Mouse (Mus musculus): ENCODE results near the gene Piga. TPM values are rescaled to one million over a fixed set of nuclear protein-coding genes. Genes with fewer than 3 reads are reported as not detected.

Piga gene
- polyA plus RNA-seq, 1 experiment, result 3.2 TPM

DNA sequence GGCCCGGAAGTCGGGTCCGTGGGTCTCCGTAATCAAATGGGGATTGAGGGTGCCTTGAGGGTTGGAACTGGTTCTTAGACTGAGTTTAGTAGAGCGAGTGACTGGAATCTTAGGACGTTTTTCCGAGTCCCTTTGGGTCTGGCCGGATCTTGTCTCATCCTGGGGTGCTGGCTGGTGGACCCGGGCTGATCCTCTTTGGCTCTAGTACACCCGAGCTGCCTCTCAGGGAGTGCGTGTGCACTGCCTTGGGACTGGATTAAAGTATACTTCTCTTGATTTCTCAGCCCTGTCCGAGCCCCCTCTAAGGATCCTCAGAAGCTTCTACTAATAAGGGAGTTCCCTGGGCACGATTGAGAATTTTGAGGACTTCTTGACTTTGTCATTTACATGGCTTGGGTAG lies 368 bp downstream of the Piga start:
- H3K27me3 ChIP-seq (ENCODE audit: control insufficient read depth, insufficient read depth, low read length), result no peaks in the 10 kb centered on the region
- H3K4me1 ChIP-seq (ENCODE audit: control insufficient read depth, insufficient read depth, insufficient read length, low read length), result no peaks in the 10 kb centered on the region
- peak overlapping the region; percentile 27 for H3K27ac ChIP-seq (ENCODE audit: insufficient read depth, low read depth, low read length)
- peaks cover 9% of the 10 kb centered on the region for H3K36me3 ChIP-seq (ENCODE audit: control insufficient read depth, insufficient read depth, low read length)
- 9% methylated on average over 13 of the region's 13 CpGs for WGBS
- H3K4me3 ChIP-seq (ENCODE audit: low read depth, low read length), result peak overlapping the region; percentile 88
- no peak for TF ChIP-seq CTCF (IDR thresholded peaks at IDR 0.05; ENCODE audit: extremely low read depth, insufficient read length, insufficient replicate concordance, low read depth, low read length)
- TF ChIP-seq POLR2A (IDR thresholded peaks at IDR 0.05; ENCODE audit: low read depth, low read length), result no peak

DNA sequence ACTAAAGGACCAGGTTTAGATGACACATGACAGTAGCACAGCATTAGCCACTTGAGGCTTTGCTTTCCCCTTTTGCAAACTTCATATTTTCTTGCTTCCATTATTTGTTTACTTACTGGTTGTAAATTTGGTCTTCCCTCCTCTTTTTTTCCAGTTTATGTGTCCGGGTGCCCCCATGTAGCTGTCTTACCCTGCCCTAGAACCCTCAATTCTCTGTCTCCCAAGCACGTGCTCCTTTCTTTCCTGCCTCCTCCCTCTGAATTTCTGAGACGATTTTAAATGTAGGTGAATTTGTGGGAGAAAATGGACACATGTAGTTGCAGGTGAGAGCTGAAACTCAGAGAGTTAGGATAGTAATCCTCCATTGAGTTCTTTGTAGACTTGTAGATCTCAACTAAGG lies 931 bp downstream of the Piga start:
- Histone ChIP-seq H3K27me3 (ENCODE audit: control insufficient read depth, insufficient read depth, low read length) (no peaks in the 10 kb centered on the region), H3K4me3 (ENCODE audit: low read depth, low read length) (no peak overlapping the region), H3K27ac (ENCODE audit: insufficient read depth, low read depth, low read length) (no peak overlapping the region), H3K36me3 (ENCODE audit: control insufficient read depth, insufficient read depth, low read length) (peaks cover 10% of the 10 kb centered on the region), H3K4me1 (ENCODE audit: control insufficient read depth, insufficient read depth, insufficient read length, low read length) (no peaks in the 10 kb centered on the region)
- WGBS, result 22% methylated on average over 3 of the region's 3 CpGs
- TF ChIP-seq CTCF (IDR thresholded peaks at IDR 0.05; ENCODE audit: extremely low read depth, insufficient read length, insufficient replicate concordance, low read depth, low read length), result no peak
- TF ChIP-seq POLR2A (IDR thresholded peaks at IDR 0.05; ENCODE audit: low read depth, low read length), result no peak

- H3K4me3 ChIP-seq (ENCODE audit: low read depth, low read length), result no peak overlapping the region
These were observed 5.2 kb downstream of the Piga start for GRCm38 (mm10) chrX:164424821-164425220.

GRCm38 (mm10) chrX:164427295-164427694 lies 7.7 kb downstream of the Piga start:
- H3K27ac ChIP-seq (ENCODE audit: insufficient read depth, low read depth, low read length), result 0 out of 2 replicates have a peak overlapping the region, but pooled peaks have one; percentile 32
- no peak overlapping the region for H3K4me3 ChIP-seq (ENCODE audit: low read depth, low read length)
- WGBS, result 40% methylated on average over 4 of the region's 4 CpGs
- H3K27me3 ChIP-seq (ENCODE audit: control insufficient read depth, insufficient read depth, low read length), result no peaks in the 10 kb centered on the region
- H3K4me1 ChIP-seq (ENCODE audit: control insufficient read depth, insufficient read depth, insufficient read length, low read length), result peaks cover 5% of the 10 kb centered on the region; the same call in 1 of the 2 replicates
- TF ChIP-seq CTCF (IDR thresholded peaks at IDR 0.05; ENCODE audit: extremely low read depth, insufficient read length, insufficient replicate concordance, low read depth, low read length) (no peak), POLR2A (IDR thresholded peaks at IDR 0.05; ENCODE audit: low read depth, low read length) (no peak)
- peaks cover 24% of the 10 kb centered on the region for H3K36me3 ChIP-seq (ENCODE audit: control insufficient read depth, insufficient read depth, low read length)

More at GRCm38 (mm10) chrX:164424821-164425220, 5.2 kb downstream of the Piga start:
- no peaks in the 10 kb centered on the region for H3K27me3 ChIP-seq (ENCODE audit: control insufficient read depth, insufficient read depth, low read length)
- no peaks in the 10 kb centered on the region for H3K4me1 ChIP-seq (ENCODE audit: control insufficient read depth, insufficient read depth, insufficient read length, low read length)
- no peak overlapping the region for H3K27ac ChIP-seq (ENCODE audit: insufficient read depth, low read depth, low read length)
- TF ChIP-seq CTCF (IDR thresholded peaks at IDR 0.05; ENCODE audit: extremely low read depth, insufficient read length, insufficient replicate concordance, low read depth, low read length) (no peak), POLR2A (IDR thresholded peaks at IDR 0.05; ENCODE audit: low read depth, low read length) (no peak)
- WGBS, result 87% methylated on average over 1 of the region's 1 CpGs
- H3K36me3 ChIP-seq (ENCODE audit: control insufficient read depth, insufficient read depth, low read length), result peaks cover 14% of the 10 kb centered on the region

DNA sequence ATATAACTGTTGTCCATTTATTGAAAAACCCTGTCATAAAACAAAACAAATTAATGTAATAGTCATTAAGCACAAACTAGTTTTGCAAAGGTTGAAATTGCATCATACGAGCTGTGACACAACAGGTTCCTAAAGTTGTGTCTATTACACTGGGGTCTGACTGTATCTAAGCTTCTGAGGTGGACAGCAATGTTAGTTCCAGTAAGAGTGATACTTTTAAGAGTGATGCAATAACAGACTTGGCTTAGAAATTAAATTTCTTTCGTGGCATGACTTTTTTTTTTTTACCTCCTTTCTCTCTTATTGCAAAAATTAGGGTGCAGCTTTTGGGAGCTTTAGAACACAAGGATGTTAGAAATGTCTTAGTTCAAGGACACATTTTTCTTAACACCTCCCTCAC lies 8.6 kb downstream of the Piga start:
- Histone ChIP-seq H3K27me3 (ENCODE audit: control insufficient read depth, insufficient read depth, low read length) (no peaks in the 10 kb centered on the region), H3K36me3 (ENCODE audit: control insufficient read depth, insufficient read depth, low read length) (peaks cover 21% of the 10 kb centered on the region), H3K4me3 (ENCODE audit: low read depth, low read length) (no peak overlapping the region), H3K27ac (ENCODE audit: insufficient read depth, low read depth, low read length) (no peak overlapping the region), H3K4me1 (ENCODE audit: control insufficient read depth, insufficient read depth, insufficient read length, low read length) (peaks cover 5% of the 10 kb centered on the region; the same call in 1 of the 2 replicates)
- WGBS, result 81% methylated on average over 2 of the region's 2 CpGs
- no peak for TF ChIP-seq POLR2A (IDR thresholded peaks at IDR 0.05; ENCODE audit: low read depth, low read length)
- TF ChIP-seq CTCF (IDR thresholded peaks at IDR 0.05; ENCODE audit: extremely low read depth, insufficient read length, insufficient replicate concordance, low read depth, low read length), result no peak

GRCm38 (mm10) chrX:164430621-164431020 lies 11.0 kb downstream of the Piga start:
- 46% methylated on average over 6 of the region's 6 CpGs for WGBS
- peak overlapping the region; percentile 61 for H3K27ac ChIP-seq (ENCODE audit: insufficient read depth, low read depth, low read length)
- H3K4me1 ChIP-seq (ENCODE audit: control insufficient read depth, insufficient read depth, insufficient read length, low read length), result peaks cover 5% of the 10 kb centered on the region; the same call in 1 of the 2 replicates
- TF ChIP-seq CTCF (IDR thresholded peaks at IDR 0.05; ENCODE audit: extremely low read depth, insufficient read length, insufficient replicate concordance, low read depth, low read length) (no peak), POLR2A (IDR thresholded peaks at IDR 0.05; ENCODE audit: low read depth, low read length) (no peak)
- H3K27me3 ChIP-seq (ENCODE audit: control insufficient read depth, insufficient read depth, low read length), result no peaks in the 10 kb centered on the region
- peaks cover 20% of the 10 kb centered on the region for H3K36me3 ChIP-seq (ENCODE audit: control insufficient read depth, insufficient read depth, low read length)
- H3K4me3 ChIP-seq (ENCODE audit: low read depth, low read length), result no peak overlapping the region

DNA sequence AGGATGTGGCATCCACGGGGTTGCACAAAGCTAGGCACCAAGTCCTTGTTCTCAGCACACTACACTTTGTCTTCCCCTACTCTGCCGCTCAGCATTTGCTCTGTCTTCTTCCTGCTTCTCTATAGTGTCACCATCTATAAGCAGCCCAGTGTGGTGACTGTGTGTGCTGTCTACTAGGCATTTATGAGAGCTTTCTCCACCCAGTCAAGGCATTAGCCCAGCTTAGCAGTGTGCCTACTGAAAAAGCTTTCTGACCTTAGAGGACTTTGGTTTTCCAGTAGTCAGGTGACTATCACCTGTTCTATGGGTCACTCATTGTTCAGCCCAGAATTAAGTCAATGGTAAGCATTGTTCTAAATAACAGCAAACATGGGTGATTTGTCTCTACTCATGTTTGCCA lies 11.5 kb downstream of the Piga start:
- Histone ChIP-seq H3K4me1 (ENCODE audit: control insufficient read depth, insufficient read depth, insufficient read length, low read length) (peaks cover 5% of the 10 kb centered on the region; the same call in 1 of the 2 replicates), H3K4me3 (ENCODE audit: low read depth, low read length) (no peak overlapping the region), H3K36me3 (ENCODE audit: control insufficient read depth, insufficient read depth, low read length) (peaks cover 20% of the 10 kb centered on the region), H3K27ac (ENCODE audit: insufficient read depth, low read depth, low read length) (peak overlapping the region; percentile 78), H3K27me3 (ENCODE audit: control insufficient read depth, insufficient read depth, low read length) (no peaks in the 10 kb centered on the region)
- 64% methylated on average over 2 of the region's 2 CpGs for WGBS
- TF ChIP-seq POLR2A (IDR thresholded peaks at IDR 0.05; ENCODE audit: low read depth, low read length) (no peak), CTCF (IDR thresholded peaks at IDR 0.05; ENCODE audit: extremely low read depth, insufficient read length, insufficient replicate concordance, low read depth, low read length) (no peak)
